Mouse (Mus musculus) thymus, postnatal 36 days (tissue): ENCODE results near the gene Eepd1.
"Not testable (repeated sequence)": the region's sequence is repeated elsewhere in the genome, so short reads cannot be mapped to it uniquely, and the experiment has no call there.

Experiments used
- DNase-seq, 2 experiments: peaks; one replicate each; pipeline ENCODE4 v3.0.0; 2022; ENCODE audit warnings: mixed read lengths in 2 of 2

The Eepd1 gene

GRCm38 (mm10) chr9:25481344-25482095, at the start of gene Eepd1:
Eepd1 (plus strand) TSS chr9:25481547.
- DNase-seq, result peak; percentile 96 to 98

DNA sequence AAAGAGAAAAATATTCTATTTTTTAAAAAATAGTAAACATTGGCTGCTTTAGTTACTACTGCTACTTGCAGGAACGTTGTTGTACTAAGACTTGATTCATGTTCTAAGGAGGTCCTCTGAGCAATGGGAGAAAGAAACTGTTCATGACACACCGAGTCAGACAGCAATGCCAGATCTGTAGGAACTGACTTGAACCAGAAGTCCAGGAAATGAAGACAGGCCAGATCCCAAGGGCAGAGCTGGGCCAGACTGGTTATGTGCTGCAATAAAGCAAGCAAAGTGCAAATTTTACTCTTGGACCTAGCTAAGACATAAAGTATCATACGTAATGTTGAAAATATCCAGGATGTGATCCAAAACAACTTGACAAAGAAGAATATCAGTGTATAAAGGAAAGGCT, 42.5 kb upstream of the Eepd1 start:
- no peak for DNase-seq

- DNase-seq, result not testable (repeated sequence)
Observed at GRCm38 (mm10) chr9:25440046-25440445, 41.3 kb upstream of the Eepd1 start.

- DNase-seq, result no peak
Observed at GRCm38 (mm10) chr9:25442041-25442440, 39.3 kb upstream of the Eepd1 start.

- DNase-seq, result no peak
Observed at GRCm38 (mm10) chr9:25443029-25443428, 38.3 kb upstream of the Eepd1 start.

- DNase-seq, result no peak
Observed at GRCm38 (mm10) chr9:25443546-25443945, 37.8 kb upstream of the Eepd1 start.

GRCm38 (mm10) chr9:25450394-25450793, 31.0 kb upstream of the Eepd1 start:
- DNase-seq, result peak; percentile 9 to 13

- DNase-seq, result no peak
Observed at GRCm38 (mm10) chr9:25455027-25455426, 26.3 kb upstream of the Eepd1 start.

GRCm38 (mm10) chr9:25460835-25461555, 20.4 kb upstream of the Eepd1 start:
- DNase-seq, result no peak

GRCm38 (mm10) chr9:25464305-25464704, 17.0 kb upstream of the Eepd1 start:
- no peak for DNase-seq

DNA sequence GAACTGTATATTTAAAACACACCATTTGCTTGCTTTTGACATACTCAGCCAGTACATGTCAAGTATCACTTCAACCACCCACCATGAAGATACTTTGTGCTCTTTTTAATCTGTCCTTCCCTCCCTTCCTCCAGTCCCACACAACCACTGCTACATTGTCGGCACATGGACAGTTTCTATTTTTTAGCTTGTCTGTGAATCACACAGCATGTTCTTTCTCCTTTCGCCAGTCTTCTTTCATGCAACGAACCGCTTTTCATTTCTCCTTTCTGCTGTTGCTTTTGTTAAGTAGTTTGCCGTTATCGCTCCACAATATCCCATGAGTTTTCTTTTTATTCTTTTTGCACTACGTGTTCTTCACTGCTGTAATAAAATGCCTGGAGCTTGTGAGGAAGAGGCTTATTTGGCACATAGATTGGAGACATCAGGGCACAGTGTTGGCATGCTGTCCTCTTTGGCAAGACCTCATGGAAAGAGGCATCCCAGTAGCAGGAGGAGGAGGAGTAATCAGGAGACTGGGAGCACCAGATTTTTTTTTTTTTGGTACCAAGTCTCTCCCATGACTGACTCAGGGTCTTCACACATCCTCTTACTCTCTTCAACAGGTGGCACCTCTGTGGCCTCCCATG, 1.8 kb upstream of the Eepd1 start:
- DNase-seq, result no peak

- DNase-seq, result no peak
Observed at GRCm38 (mm10) chr9:25480676-25481075, 671 bp upstream of the Eepd1 start.

DNA sequence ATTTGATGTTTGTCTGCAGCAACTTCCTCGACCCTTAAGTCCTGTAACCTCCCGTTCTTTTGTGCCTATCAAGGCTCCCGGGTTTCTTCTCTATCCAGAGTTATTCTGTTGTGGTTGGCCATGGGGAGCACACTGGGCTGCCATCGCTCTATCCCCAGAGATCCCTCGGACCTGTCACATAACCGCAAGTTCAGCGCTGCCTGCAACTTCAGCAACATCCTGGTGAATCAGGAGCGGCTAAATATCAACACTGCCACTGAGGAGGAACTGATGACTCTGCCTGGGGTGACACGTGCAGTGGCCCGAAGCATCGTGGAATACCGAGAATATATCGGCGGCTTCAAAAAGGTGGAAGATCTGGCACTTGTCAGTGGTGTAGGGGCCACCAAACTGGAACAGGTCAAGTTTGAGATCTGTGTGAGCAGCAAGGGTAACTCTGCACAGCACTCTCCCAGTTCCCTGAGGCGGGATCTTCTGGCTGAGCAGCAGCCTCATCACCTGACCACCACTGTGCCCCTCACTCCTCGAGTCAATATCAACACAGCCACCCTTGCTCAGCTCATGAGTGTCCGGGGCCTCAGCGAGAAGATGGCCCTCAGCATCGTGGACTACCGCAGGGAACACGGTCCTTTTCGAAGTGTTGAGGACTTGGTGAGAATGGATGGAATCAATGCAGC, 1.1 kb downstream of the Eepd1 start:
- DNase-seq, result peak; percentile 14 to 19

DNA sequence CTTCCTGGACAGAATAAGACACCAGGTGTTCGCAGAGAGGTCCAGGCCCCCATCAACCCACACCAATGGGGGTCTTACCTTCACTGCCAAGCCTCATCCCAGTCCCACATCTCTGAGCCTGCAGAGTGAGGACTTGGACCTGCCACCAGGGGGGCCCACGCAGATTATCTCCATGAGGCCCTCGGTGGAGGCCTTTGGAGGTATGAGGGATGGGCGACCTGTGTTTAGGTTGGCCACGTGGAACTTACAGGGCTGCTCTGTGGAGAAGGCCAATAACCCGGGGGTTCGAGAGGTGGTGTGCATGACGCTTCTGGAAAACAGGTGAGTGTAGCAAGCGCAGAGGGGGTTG, 1.6 kb downstream of the Eepd1 start:
- DNase-seq, result peak in 1 of 2 experiments; percentile 31

GRCm38 (mm10) chr9:25483931-25484618, 2.7 kb downstream of the Eepd1 start:
- no peak for DNase-seq

- no peak for DNase-seq
Observed at GRCm38 (mm10) chr9:25484619-25484986, 3.3 kb downstream of the Eepd1 start.

DNA sequence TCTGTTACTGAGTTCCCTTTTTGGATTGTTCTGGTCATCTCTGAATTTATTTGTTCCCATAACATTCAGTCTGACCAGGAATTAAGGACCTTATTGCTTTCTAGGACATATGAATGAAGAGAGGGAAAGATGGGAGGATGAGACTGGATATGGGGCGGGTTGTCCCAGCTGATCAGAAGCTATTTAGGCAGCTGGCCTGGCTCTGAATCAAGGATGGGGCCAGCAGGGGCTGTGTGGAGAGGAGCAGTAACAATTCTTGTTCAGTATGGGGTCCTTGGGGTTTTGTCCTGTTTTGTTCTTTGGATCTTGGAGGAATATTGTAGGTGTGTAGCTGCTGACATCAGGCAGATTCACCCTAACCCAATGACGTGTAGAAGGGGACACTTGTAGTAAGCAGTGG, 3.7 kb downstream of the Eepd1 start:
- DNase-seq, result no peak

- DNase-seq, result no peak
Observed at GRCm38 (mm10) chr9:25485406-25485805, 4.1 kb downstream of the Eepd1 start.

- no peak for DNase-seq
Observed at GRCm38 (mm10) chr9:25486246-25486807, 5.0 kb downstream of the Eepd1 start.

- no peak for DNase-seq
Observed at GRCm38 (mm10) chr9:25487446-25488110, 6.2 kb downstream of the Eepd1 start.

GRCm38 (mm10) chr9:25488581-25488980, 7.2 kb downstream of the Eepd1 start:
- DNase-seq, result no peak
